Mouse (Mus musculus): ENCODE results near the gene Ppp1r16b. TPM values are rescaled to one million over a fixed set of nuclear protein-coding genes. Genes with fewer than 3 reads are reported as not detected.
"Not testable (repeated sequence)": the region's sequence is repeated elsewhere in the genome, so short reads cannot be mapped to it uniquely, and the experiment has no call there.

The Ppp1r16b gene
- polyA plus RNA-seq, 1 experiment from 2014 or later: 0.06 TPM

DNA sequence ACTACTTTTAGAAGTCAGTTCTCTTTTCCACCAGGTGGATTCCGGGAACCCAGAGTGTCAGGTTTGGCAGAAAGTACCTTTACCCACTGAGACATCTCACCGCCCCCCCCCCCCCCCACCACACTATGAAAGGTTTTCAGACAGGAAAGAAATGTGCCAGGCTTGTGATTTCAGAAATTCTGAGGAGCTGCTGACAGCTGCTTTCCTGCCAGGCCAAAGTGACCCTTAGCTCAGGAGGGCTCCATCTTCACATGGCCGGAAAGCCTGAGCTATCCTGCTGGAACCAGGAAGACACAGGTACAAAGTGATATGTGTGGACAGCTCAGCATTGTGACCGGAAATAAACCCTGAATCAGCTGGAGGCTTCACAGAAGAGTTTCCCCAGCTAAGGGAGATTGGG is 56.9 kb downstream of the Ppp1r16b start:
- CTCF ChIA-PET: no interaction called here
- in situ Hi-C loops (cut with MboI; ENCODE audit: low pct_unique_long_range_greater_than_20kb): no loop called here
- DNase-seq (ENCODE audit: low read depth, low spot score) (no peak), ATAC-seq (no peak)
- POLR2A ChIA-PET: no interaction called here
- no peak for TF ChIP-seq CTCF (IDR thresholded peaks at IDR 0.05)
- peaks cover 8% of the 10 kb centered on the region for H3K27me3 ChIP-seq

DNA sequence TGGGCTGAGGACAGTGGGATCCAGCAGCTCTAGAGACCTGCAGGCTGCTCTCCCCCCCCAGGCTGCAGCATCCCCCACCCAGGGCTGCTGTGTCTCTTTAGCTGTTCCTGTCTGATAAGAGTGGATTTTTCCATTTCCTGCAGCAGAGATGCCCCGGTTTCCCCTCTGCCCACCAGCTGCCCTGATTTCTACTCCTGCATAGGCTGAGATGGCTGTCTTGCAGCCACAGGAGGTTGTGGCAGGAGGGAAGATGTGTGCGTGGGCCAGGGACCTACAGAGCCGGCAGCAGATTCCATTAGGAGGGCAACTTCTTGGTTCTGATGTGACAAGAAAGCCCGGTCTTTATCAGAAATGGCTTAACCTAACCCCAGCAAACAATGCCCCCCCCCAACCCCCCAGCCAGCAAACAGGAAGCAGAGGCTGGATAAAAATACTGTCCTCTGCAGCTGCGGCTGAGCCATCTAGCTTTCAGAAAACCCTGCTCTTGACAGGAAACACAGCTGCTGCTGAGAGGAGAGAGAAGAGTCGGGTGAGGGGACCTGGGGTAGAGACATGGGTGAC is 57.9 kb downstream of the Ppp1r16b start:
- ChIA-PET POLR2A (no interaction called here), CTCF (no interaction called here)
- no peak for DNase-seq (ENCODE audit: low read depth, low spot score)
- ATAC-seq: no peak
- TF ChIP-seq CTCF (IDR thresholded peaks at IDR 0.05): no peak
- peaks cover 9% of the 10 kb centered on the region for H3K27me3 ChIP-seq
- in situ Hi-C loops (cut with MboI; ENCODE audit: low pct_unique_long_range_greater_than_20kb): no loop called here

- TF ChIP-seq CTCF (IDR thresholded peaks at IDR 0.05): no peak
Observed at GRCm38 (mm10) chr2:158723806-158724205, 58.6 kb downstream of the Ppp1r16b start.

GRCm38 (mm10) chr2:158726252-158726651 is 61.1 kb downstream of the Ppp1r16b start:
- DNase-seq (ENCODE audit: low read depth, low spot score) (no peak), ATAC-seq (no peak)
- ChIA-PET CTCF (no interaction called here), POLR2A (no interaction called here)
- in situ Hi-C loops (cut with MboI; ENCODE audit: low pct_unique_long_range_greater_than_20kb): no loop called here
- no peak for TF ChIP-seq CTCF (IDR thresholded peaks at IDR 0.05)
- H3K27me3 ChIP-seq: peaks cover 9% of the 10 kb centered on the region

More at GRCm38 (mm10) chr2:158723806-158724205, 58.6 kb downstream of the Ppp1r16b start:
- peaks cover 9% of the 10 kb centered on the region for H3K27me3 ChIP-seq
- in situ Hi-C loops (cut with MboI; ENCODE audit: low pct_unique_long_range_greater_than_20kb): no loop called here
- ChIA-PET CTCF (no interaction called here), POLR2A (no interaction called here)
- ATAC-seq (no peak), DNase-seq (ENCODE audit: low read depth, low spot score) (no peak)

DNA sequence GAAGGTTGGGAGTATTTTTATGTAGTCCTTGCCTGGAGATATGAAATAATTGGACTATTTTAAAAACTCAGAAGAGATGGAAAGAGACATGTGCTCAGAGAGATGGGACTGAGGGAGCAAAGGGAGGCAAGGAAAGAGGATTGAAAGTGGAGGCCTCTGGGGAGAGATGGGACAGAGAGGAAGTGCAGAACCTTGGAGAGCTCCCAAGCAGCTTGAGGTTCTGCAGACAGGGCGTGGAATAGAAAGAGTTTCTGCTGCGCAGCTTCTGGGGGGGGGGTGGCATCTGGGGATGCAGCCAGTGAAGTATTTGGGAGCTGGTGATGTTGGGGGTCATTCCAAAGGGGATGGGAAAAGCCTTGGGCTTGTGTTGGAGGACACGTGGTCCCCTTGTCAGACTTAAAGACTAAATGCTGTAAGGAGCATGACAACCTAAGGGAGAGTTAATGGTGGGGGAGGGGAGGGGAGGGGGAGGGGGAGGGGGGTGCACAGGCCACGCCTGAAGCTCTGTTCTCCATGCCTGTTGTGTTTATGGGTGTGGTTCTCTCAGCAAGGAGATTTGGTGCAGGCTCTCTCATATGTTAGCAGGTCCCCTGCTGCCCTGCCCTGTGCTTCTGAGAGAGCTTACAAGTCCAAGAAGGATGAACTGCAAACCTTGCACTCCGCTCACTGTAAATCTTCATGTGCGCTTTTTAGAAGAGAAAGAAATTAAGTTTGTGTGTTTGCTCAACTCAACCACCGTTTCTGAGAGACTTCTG is 63.0 kb downstream of the Ppp1r16b start:
- DNase-seq (ENCODE audit: low read depth, low spot score): no peak
- CTCF ChIA-PET: no interaction called here
- in situ Hi-C loops (cut with MboI; ENCODE audit: low pct_unique_long_range_greater_than_20kb): no loop called here
- peaks cover 9% of the 10 kb centered on the region for H3K27me3 ChIP-seq
- ATAC-seq: no peak
- POLR2A ChIA-PET: interaction anchor here (0.7 kb wide), 1 partner anchor 92 kb away, joined by 4 read pairs; no protein-coding TSS in a partner anchor
- no peak for TF ChIP-seq CTCF (IDR thresholded peaks at IDR 0.05)

- CTCF ChIA-PET: no interaction called here
- POLR2A ChIA-PET: no interaction called here
- in situ Hi-C loops (cut with MboI; ENCODE audit: low pct_unique_long_range_greater_than_20kb): no loop called here
- TF ChIP-seq CTCF (IDR thresholded peaks at IDR 0.05): no peak
- ATAC-seq (no peak), DNase-seq (ENCODE audit: low read depth, low spot score) (peak; percentile 20)
- H3K27me3 ChIP-seq: peaks cover 6% of the 10 kb centered on the region
Observed at GRCm38 (mm10) chr2:158730896-158731295, 65.7 kb downstream of the Ppp1r16b start.

DNA sequence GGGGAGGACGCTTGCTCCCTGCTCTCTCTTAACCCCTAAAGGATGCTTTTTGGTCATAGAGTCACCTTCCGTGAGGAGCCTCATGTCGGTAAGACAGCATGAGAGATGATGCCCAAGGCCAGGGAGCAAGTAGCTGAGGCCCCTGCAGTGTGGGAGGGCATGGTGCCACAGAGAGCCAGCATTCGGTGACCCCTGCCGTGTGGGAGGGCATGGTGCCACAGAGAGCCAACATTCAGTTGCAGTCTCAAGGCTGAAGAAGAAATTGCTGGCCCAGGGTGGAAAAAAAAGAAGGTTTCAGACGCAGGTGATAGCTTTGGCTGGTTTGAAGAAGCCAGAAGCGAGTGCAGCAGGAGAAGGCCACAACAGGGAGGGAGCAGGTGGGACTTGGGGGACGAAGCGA is 67.3 kb downstream of the Ppp1r16b start:
- DNase-seq (ENCODE audit: low read depth, low spot score) (no peak), ATAC-seq (no peak)
- ChIA-PET CTCF (no interaction called here), POLR2A (no interaction called here)
- no peak for TF ChIP-seq CTCF (IDR thresholded peaks at IDR 0.05)
- H3K27me3 ChIP-seq: no peaks in the 10 kb centered on the region
- in situ Hi-C loops (cut with MboI; ENCODE audit: low pct_unique_long_range_greater_than_20kb): no loop called here

DNA sequence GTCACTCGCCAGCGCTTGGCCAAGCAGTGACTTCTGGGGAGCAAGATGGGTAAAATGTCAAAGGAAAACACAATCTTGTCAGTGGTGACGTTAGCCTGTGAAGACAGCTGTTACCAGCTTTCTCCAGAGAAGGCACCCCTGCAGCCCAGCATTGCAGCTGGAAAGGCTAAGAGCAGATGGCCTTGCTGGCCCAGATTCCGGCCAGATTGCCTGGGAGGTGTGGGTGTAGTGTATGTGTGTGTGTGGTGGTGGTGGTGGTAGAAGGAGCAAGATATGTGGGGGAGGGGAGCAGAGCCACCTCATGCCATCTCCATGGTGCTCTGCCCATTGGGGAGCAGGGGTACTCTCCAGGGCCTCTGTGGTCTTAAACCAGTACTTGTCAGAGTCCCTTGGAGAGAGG is 67.9 kb downstream of the Ppp1r16b start:
- TF ChIP-seq CTCF (IDR thresholded peaks at IDR 0.05): no peak
- in situ Hi-C loops (cut with MboI; ENCODE audit: low pct_unique_long_range_greater_than_20kb): no loop called here
- DNase-seq (ENCODE audit: low read depth, low spot score) (no peak), ATAC-seq (no peak)
- no peaks in the 10 kb centered on the region for H3K27me3 ChIP-seq
- ChIA-PET POLR2A (no interaction called here), CTCF (no interaction called here)

- TF ChIP-seq CTCF (IDR thresholded peaks at IDR 0.05): no peak
- DNase-seq (ENCODE audit: low read depth, low spot score) (no peak), ATAC-seq (no peak)
- in situ Hi-C loops (cut with MboI; ENCODE audit: low pct_unique_long_range_greater_than_20kb): no loop called here
- peaks cover 2% of the 10 kb centered on the region for H3K27me3 ChIP-seq
- ChIA-PET POLR2A (no interaction called here), CTCF (no interaction called here)
Observed at GRCm38 (mm10) chr2:158733914-158734313, 68.7 kb downstream of the Ppp1r16b start.

DNA sequence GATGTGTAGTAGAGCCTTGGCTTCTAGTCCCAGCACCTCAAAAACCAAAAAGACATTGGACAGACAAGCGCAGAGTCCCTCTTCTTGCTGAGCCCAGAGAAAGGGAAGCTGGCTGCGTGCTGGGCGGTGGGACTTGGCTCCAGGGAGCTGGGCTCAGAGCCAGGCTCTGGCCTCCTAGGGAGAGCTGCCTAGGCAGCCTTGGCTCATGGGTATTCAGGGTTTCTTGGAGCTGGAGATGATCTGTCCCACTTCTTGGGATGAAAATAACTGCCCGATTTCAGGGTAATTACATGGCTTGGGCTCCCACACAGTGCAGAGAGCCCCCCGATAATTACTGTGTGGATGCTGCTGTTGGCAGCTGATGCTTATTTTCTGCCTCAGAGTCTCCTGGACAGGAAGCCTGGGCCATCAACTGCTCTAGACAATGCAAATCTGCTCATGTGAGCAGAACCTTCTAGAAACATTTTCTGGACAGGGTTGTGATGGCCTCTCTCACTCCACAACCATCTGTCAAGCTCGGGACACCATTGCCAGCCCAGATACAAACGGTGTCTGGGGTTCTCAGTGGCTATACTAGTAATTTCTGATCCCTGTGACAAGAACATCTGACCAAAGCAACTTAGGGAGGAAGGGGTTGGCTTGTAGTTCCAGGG is 69.4 kb downstream of the Ppp1r16b start:
- ATAC-seq (no peak), DNase-seq (ENCODE audit: low read depth, low spot score) (no peak)
- H3K27me3 ChIP-seq: peaks cover 9% of the 10 kb centered on the region
- TF ChIP-seq CTCF (IDR thresholded peaks at IDR 0.05): no peak
- in situ Hi-C loops (cut with MboI; ENCODE audit: low pct_unique_long_range_greater_than_20kb): no loop called here
- CTCF ChIA-PET: interaction anchor here (1.7 kb wide), 1 partner anchor 10 kb away, joined by 4 read pairs; no protein-coding TSS in a partner anchor
- POLR2A ChIA-PET: no interaction called here

- ChIA-PET POLR2A (no interaction called here), CTCF (interaction anchor here (1.7 kb wide), 1 partner anchor 9 kb away, joined by 4 read pairs; no protein-coding TSS in a partner anchor)
- DNase-seq (ENCODE audit: low read depth, low spot score) (no peak), ATAC-seq (no peak)
- peaks cover 9% of the 10 kb centered on the region for H3K27me3 ChIP-seq
- in situ Hi-C loops (cut with MboI; ENCODE audit: low pct_unique_long_range_greater_than_20kb): no loop called here
- no peak for TF ChIP-seq CTCF (IDR thresholded peaks at IDR 0.05)
Observed at GRCm38 (mm10) chr2:158735340-158735739, 70.1 kb downstream of the Ppp1r16b start.

GRCm38 (mm10) chr2:158736247-158736646 is 71.0 kb downstream of the Ppp1r16b start:
- DNase-seq (ENCODE audit: low read depth, low spot score): not testable (repeated sequence)

More at GRCm38 (mm10) chr2:158736247-158736646, 71.0 kb downstream of the Ppp1r16b start:
- in situ Hi-C loops (cut with MboI; ENCODE audit: low pct_unique_long_range_greater_than_20kb); ATAC-seq; POLR2A ChIA-PET; H3K27me3 ChIP-seq: not testable (repeated sequence)
- CTCF ChIA-PET: interaction anchor here (1.7 kb wide), 1 partner anchor 8 kb away, joined by 4 read pairs; no protein-coding TSS in a partner anchor
